30 mouse cellular contexts compared by ENCODE assay signal in the genomic region with DNA sequence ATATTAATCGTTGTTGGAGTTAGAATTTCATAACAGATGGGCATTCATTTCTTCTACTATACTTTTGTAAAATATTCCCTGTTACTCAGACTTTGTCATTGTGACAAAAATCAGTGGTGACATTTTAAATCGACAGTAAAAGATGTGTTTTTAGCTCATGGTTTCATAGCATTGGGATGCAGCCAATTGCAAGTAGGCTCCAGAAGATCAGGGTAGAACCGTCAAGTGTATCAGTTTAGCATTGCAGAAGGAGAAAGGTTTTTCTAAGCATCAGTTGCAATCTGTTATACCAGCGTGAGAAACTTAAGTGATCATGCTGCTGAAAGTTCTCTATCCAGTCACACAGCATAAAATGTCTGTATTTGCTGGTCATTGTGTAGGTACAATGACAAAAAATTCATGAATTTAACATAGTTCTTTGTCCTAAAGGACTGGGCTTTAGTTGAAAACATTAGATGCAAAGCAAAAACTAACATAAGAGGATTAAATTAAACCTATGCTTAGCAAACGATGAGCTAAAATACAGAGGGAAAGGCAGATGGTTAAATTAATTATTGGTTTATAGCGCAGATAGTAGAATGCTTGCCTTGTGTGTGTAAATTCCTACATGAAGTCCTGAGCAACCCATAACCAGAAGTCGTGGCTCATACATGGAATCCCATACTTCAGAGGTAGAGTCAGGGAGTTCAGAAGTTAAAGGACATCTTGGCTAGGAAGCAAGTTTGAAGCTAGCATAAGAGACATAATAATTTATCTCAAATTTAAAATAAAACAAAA.
A peak's percentile ranks its signal among the peaks of the same experiment; 100 is the strongest.
DNase-seq lines count a peak whose midpoint lies in the region; ATAC-seq and TF ChIP-seq lines count a peak whose summit lies in the region.
"Had no signal": no experiment of that assay in that cellular context is flagged by ENCODE, and none has a peak within 500 bp of the region (broad histone marks: within the 10 kb centered on the region; RNA-seq: fewer than 3 reads in every experiment).

No protein-coding gene starts in this region.

- H3K4me3 ChIP-seq in forebrain, postnatal 0 days (ENCODE audit: low read depth, low read length) = no peak overlapping the region
- H3K4me3 ChIP-seq: embryonic facial prominence, embryonic 12.5 days; gastrocnemius, adult 2 months; hindbrain, embryonic 13.5 days; kidney, embryonic 15.5 days; neural tube, embryonic 15.5 days had no signal

- no peak overlapping the region for H3K9ac ChIP-seq in forebrain, postnatal 0 days
- H3K9ac ChIP-seq: embryonic facial prominence, embryonic 12.5 days; hindbrain, embryonic 13.5 days; kidney, embryonic 15.5 days; liver, embryonic 14.5 days; lung, embryonic 14.5 days; neural tube, embryonic 15.5 days had no signal

- no peak for TF ChIP-seq POLR2A in brain, embryonic 14.5 days (IDR thresholded peaks at IDR 0.05; ENCODE audit: borderline replicate concordance, extremely low read depth, insufficient read depth, insufficient read length, poor library complexity, severe bottlenecking)

- no peak overlapping the region for H3K4me2 ChIP-seq in forebrain, postnatal 0 days (ENCODE audit: low read depth)
- H3K4me2 ChIP-seq: embryonic facial prominence, embryonic 12.5 days; heart, embryonic 11.5 days; hindbrain, embryonic 13.5 days; kidney, embryonic 15.5 days; lung, embryonic 14.5 days; neural tube, embryonic 15.5 days had no signal

- no peak for TF ChIP-seq CTCF in brain, embryonic 14.5 days (IDR thresholded peaks at IDR 0.05; ENCODE audit: borderline replicate concordance, extremely low read depth, insufficient read depth, insufficient read length)
- no peak for TF ChIP-seq CTCF in forebrain, postnatal 0 days (IDR thresholded peaks at IDR 0.05; ENCODE audit: low read depth)

- peak; percentile 20 to 36 for DNase-seq in frontal cortex, adult 2 months (ENCODE audit: extremely low spot score in 1 of 2, low spot score in 1 of 2)
- no peak for DNase-seq in frontal cortex, postnatal 25 days (ENCODE audit: low spot score in 2 of 2)
- peak; percentile 61 for DNase-seq in brain, embryonic 14.5 days (ENCODE audit: low read depth)
- DNase-seq in forebrain, postnatal 0 days = peak; percentile 70
- DNase-seq in layer of hippocampus, adult 9-11 months = peak; percentile 22
- no peak for DNase-seq in adrenal gland, adult 18-20 months (ENCODE audit: low spot score in 2 of 2)
- no peak for DNase-seq in kidney, postnatal 10 days
- DNase-seq: adrenal gland, adult 8-10 months; B cell, adult 2 months; cerebellum, adult 11-12 months; cerebellum, adult 9-11 months; embryo, embryonic 11 days; gastrocnemius, adult 2 months; gastrocnemius, postnatal 36 days; heart, adult 18-20 months; heart, postnatal 36 days; kidney, adult 18-20 months; kidney, postnatal 4 days; liver; lung, embryonic 14.5 days; lung, postnatal 14 days; midbrain, embryonic 14.5 days; retina, postnatal 1 day; thymus, postnatal 4 days had no signal

- H3K27ac ChIP-seq in forebrain, postnatal 0 days (ENCODE audit: low read depth, low read length) = peak overlapping the region; percentile 4; the same call in 1 of the 2 replicates
- H3K27ac ChIP-seq: embryonic facial prominence, embryonic 12.5 days; gastrocnemius, adult 2 months; hindbrain, embryonic 13.5 days; kidney, embryonic 15.5 days; liver, embryonic 14.5 days; neural tube, embryonic 15.5 days had no signal

- H3K4me1 ChIP-seq in forebrain, postnatal 0 days (ENCODE audit: insufficient read depth) = no peaks in the 10 kb centered on the region
- H3K4me1 ChIP-seq: embryonic facial prominence, embryonic 12.5 days; hindbrain, embryonic 13.5 days; kidney, embryonic 15.5 days; neural tube, embryonic 15.5 days had no signal

- ATAC-seq in forebrain, postnatal 0 days = peak; percentile 95

- H3K27me3 ChIP-seq in forebrain, postnatal 0 days (ENCODE audit: insufficient read depth, low read length) = no peaks in the 10 kb centered on the region
- H3K27me3 ChIP-seq: embryonic facial prominence, embryonic 12.5 days; hindbrain, embryonic 13.5 days; kidney, embryonic 15.5 days; neural tube, embryonic 15.5 days had no signal

- 43% methylated on average over 7 of the region's 7 CpGs for WGBS in forebrain, postnatal 0 days

- H3K9me3 ChIP-seq in forebrain, postnatal 0 days (ENCODE audit: low read length) = no peaks in the 10 kb centered on the region
- H3K9me3 ChIP-seq: embryonic facial prominence, embryonic 12.5 days; hindbrain, embryonic 13.5 days; kidney, embryonic 15.5 days; neural tube, embryonic 15.5 days had no signal

- no peaks in the 10 kb centered on the region for H3K36me3 ChIP-seq in forebrain, postnatal 0 days (ENCODE audit: insufficient read depth)
- H3K36me3 ChIP-seq: embryonic facial prominence, embryonic 12.5 days; hindbrain, embryonic 13.5 days; kidney, embryonic 15.5 days; neural tube, embryonic 15.5 days had no signal

Comparison
In these comparisons a context has a peak if more than half of its experiments do, and no peak if none do; other contexts are left out.
1. DNase-seq: peak in frontal cortex, adult 2 months (2 of 2), brain, embryonic 14.5 days (single experiment), forebrain, postnatal 0 days (single experiment) and layer of hippocampus, adult 9-11 months (single experiment); none in frontal cortex, postnatal 25 days (0 of 2), adrenal gland, adult 18-20 months (0 of 2) and kidney, postnatal 10 days (single experiment).